Mouse (Mus musculus) bone marrow, adult 2 months (tissue): ENCODE results near the gene Mllt10. TPM values are rescaled to one million over a fixed set of nuclear protein-coding genes. Genes with fewer than 3 reads are reported as not detected.

Source experiments
- H3K27ac ChIP-seq: fragments of 200-500 bp; 2 replicates; pipeline ENCODE4 v1.5.1; 2012; ENCODE audit warnings: low read depth, mild to moderate bottlenecking, control low read depth, inconsistent platforms, low read length; ENCODE audit not compliant: control insufficient read depth, poor library complexity, insufficient read depth
- H3K4me1 ChIP-seq: fragments of 200-500 bp; 2 replicates; pipeline ENCODE4 v1.6.1; 2011; ENCODE audit warnings: low read length; ENCODE audit not compliant: control insufficient read depth, insufficient read depth
- H3K4me3 ChIP-seq: fragments of 200-500 bp; replicated peaks from 2 replicates; pipeline ENCODE3; 2011; ENCODE audit warnings: mild to moderate bottlenecking, low read depth, low read length, control low read depth; ENCODE audit not compliant: control insufficient read depth
- CTCF ChIP-seq: fragments of 200-500 bp; IDR thresholded peaks from 2 replicates; pipeline ENCODE4 v1.5.1; 2011; ENCODE audit warnings: low read length, control low read depth; ENCODE audit not compliant: control insufficient read depth, insufficient read depth
- POLR2A ChIP-seq: fragments of 200-500 bp; IDR thresholded peaks from 2 replicates; pipeline ENCODE4 v1.6.1; 2011; ENCODE audit warnings: low read depth, mild to moderate bottlenecking, control low read depth, low read length, borderline replicate concordance; ENCODE audit not compliant: control insufficient read depth
- WGBS: fragments of 180-500 bp; shearing (Covaris S2); methylation state at CpG from one replicate; pipeline ENCODE4 v1.1.7; 2018; 5-methylcytosine and 5-hydroxymethylcytosine counted together
- polyA plus RNA-seq: library from polyadenylated mRNA; stranded (reverse); fragments of >200 nt; gene quantifications from 2 replicates; pipeline ENCODE4 v1.2.4, GENCODE M21; 2011; ENCODE audit warnings: low replicate concordance; ENCODE audit not compliant: missing spikeins, insufficient read depth, insufficient read length

Mllt10 gene
- polyA plus RNA-seq, 1 experiment: 49.4 TPM

- WGBS: 84% methylated on average over 8 of the region's 8 CpGs
- Histone ChIP-seq H3K27ac (no peak overlapping the region), H3K4me1 (no peaks in the 10 kb centered on the region), H3K4me3 (no peak overlapping the region)
- TF ChIP-seq POLR2A: no peak
- TF ChIP-seq CTCF: no peak
Observed at GRCm38 (mm10) chr2:18219136-18219535, 164.1 kb downstream of the Mllt10 start.

GRCm38 (mm10) chr2:18219569-18219968 lies 164.5 kb downstream of the Mllt10 start:
- no peak overlapping the region for H3K4me3 ChIP-seq
- H3K4me1 ChIP-seq: no peaks in the 10 kb centered on the region
- WGBS: 80% methylated on average over 13 of the region's 13 CpGs
- TF ChIP-seq CTCF (no peak), POLR2A (no peak)
- no peak overlapping the region for H3K27ac ChIP-seq

- H3K4me3 ChIP-seq: no peak overlapping the region
- WGBS: 79% methylated on average over 8 of the region's 8 CpGs
- H3K27ac ChIP-seq: no peak overlapping the region
- H3K4me1 ChIP-seq: no peaks in the 10 kb centered on the region
- TF ChIP-seq CTCF: no peak
- TF ChIP-seq POLR2A: no peak
Observed at GRCm38 (mm10) chr2:18228486-18229062, 173.5 kb downstream of the Mllt10 start.

GRCm38 (mm10) chr2:18229279-18229678 lies 174.2 kb downstream of the Mllt10 start:
- Histone ChIP-seq H3K4me3 (no peak overlapping the region), H3K27ac (no peak overlapping the region), H3K4me1 (no peaks in the 10 kb centered on the region)
- no peak for TF ChIP-seq POLR2A
- TF ChIP-seq CTCF: no peak
- 93% methylated on average over 2 of the region's 2 CpGs for WGBS

- H3K4me3 ChIP-seq: no peak overlapping the region
- no peak for TF ChIP-seq CTCF
- TF ChIP-seq POLR2A: no peak
- no peak overlapping the region for H3K27ac ChIP-seq
- no peaks in the 10 kb centered on the region for H3K4me1 ChIP-seq
- 77% methylated on average over 4 of the region's 4 CpGs for WGBS
Observed at GRCm38 (mm10) chr2:18231143-18231542, 176.1 kb downstream of the Mllt10 start.

- Histone ChIP-seq H3K4me3 (no peak overlapping the region), H3K27ac (no peak overlapping the region), H3K4me1 (no peaks in the 10 kb centered on the region)
- TF ChIP-seq POLR2A (no peak), CTCF (no peak)
- WGBS: 62% methylated on average over 5 of the region's 5 CpGs
Observed at GRCm38 (mm10) chr2:18232883-18233567, 178.0 kb downstream of the Mllt10 start.

GRCm38 (mm10) chr2:18235524-18235923 lies 180.5 kb downstream of the Mllt10 start:
- WGBS: 69% methylated on average over 5 of the region's 5 CpGs
- TF ChIP-seq POLR2A: no peak
- TF ChIP-seq CTCF: no peak
- H3K4me3 ChIP-seq: no peak overlapping the region
- H3K4me1 ChIP-seq: no peaks in the 10 kb centered on the region
- no peak overlapping the region for H3K27ac ChIP-seq

GRCm38 (mm10) chr2:18249224-18249623 lies 194.2 kb downstream of the Mllt10 start:
- Histone ChIP-seq H3K4me3 (no peak overlapping the region), H3K4me1 (no peaks in the 10 kb centered on the region), H3K27ac (no peak overlapping the region)
- WGBS: 68% methylated on average over 3 of the region's 3 CpGs
- no peak for TF ChIP-seq POLR2A
- no peak for TF ChIP-seq CTCF

Other genes with a start within 250 kb of the Mllt10 start
- gene H2al2a, start 58.3 kb upstream of the Mllt10 start, polyA plus RNA-seq: not detected in 2 replicates
- gene A930004D18Rik, start 17.5 kb upstream of the Mllt10 start, polyA plus RNA-seq: not detected in 2 replicates
- 0.22 and 1.4 TPM in 2 replicates for gene Skida1, start 6.2 kb upstream of the Mllt10 start, polyA plus RNA-seq